In genomic region chr6:34154202-34154601, GRCm38 (mm10) we compare ENCODE assay signal across 8 mouse cellular contexts. TPM values are rescaled to one million over a fixed set of nuclear protein-coding genes. Genes with fewer than 3 reads are reported as not detected.
DNase-seq lines count a peak whose midpoint lies in the region; ATAC-seq lines count a peak whose summit lies in the region.

No protein-coding gene starts in this region.

- DNase-seq in adrenal gland, postnatal 14 days, result peak; percentile 59
- peak; percentile 68 to 84 for DNase-seq in frontal cortex, postnatal 36 days (ENCODE audit: low spot score in 2 of 2)
- peak; percentile 41 for DNase-seq in layer of hippocampus, adult 9-11 months
- no peak for DNase-seq in yolk sac, embryonic 10.5 days (ENCODE audit: low spot score)
- no peak for DNase-seq in cerebellum, adult 8-10 months

- WGBS in heart, embryonic 13.5 days, result 46% methylated on average over 3 of the region's 3 CpGs
- WGBS in heart, embryonic 11.5 days (ENCODE audit: insufficient replicate concordance), result 59% methylated on average over 3 of the region's 3 CpGs
- 37% methylated on average over 3 of the region's 3 CpGs for WGBS in neural tube, embryonic 14.5 days

- peaks cover 31% of the 10 kb centered on the region for H3K36me3 ChIP-seq in heart, embryonic 13.5 days
- peaks cover 4% of the 10 kb centered on the region for H3K36me3 ChIP-seq in heart, embryonic 11.5 days (ENCODE audit: control insufficient read depth, insufficient read depth, low read length)
- H3K36me3 ChIP-seq in neural tube, embryonic 14.5 days (ENCODE audit: control insufficient read depth, insufficient read depth, low read length), result peaks cover 8% of the 10 kb centered on the region

- peak overlapping the region; percentile 45; the same call in 1 of the 2 replicates for H3K4me2 ChIP-seq in heart, embryonic 13.5 days
- no peak overlapping the region for H3K4me2 ChIP-seq in heart, embryonic 11.5 days
- H3K4me2 ChIP-seq in neural tube, embryonic 14.5 days (ENCODE audit: low read depth, low read length), result no peak overlapping the region

- no peak for ATAC-seq in heart, embryonic 13.5 days (ENCODE audit: extremely low read depth, insufficient number of reproducible peaks, low FRiP score, low TSS enrichment)
- ATAC-seq in heart, embryonic 11.5 days (replicated peaks; ENCODE audit: insufficient number of reproducible peaks, low FRiP score, low TSS enrichment), result no peak
- no peak for ATAC-seq in neural tube, embryonic 14.5 days (ENCODE audit: low read depth)

- H3K27ac ChIP-seq in heart, embryonic 13.5 days (replicated peaks), result peak overlapping the region; percentile 46; the same call in 1 of the 2 replicates
- no peak overlapping the region for H3K27ac ChIP-seq in heart, embryonic 11.5 days (ENCODE audit: low read depth, low read length)
- H3K27ac ChIP-seq in neural tube, embryonic 14.5 days (ENCODE audit: low read depth, low read length), result peak overlapping the region; percentile 52; the same call in 1 of the 2 replicates

- H3K4me1 ChIP-seq in heart, embryonic 13.5 days, result peaks cover 46% of the 10 kb centered on the region
- peaks cover 27% of the 10 kb centered on the region for H3K4me1 ChIP-seq in heart, embryonic 11.5 days (ENCODE audit: control insufficient read depth, insufficient read depth, low read length)
- H3K4me1 ChIP-seq in neural tube, embryonic 14.5 days (ENCODE audit: control insufficient read depth, insufficient read depth, low read length), result peaks cover 12% of the 10 kb centered on the region

- no peaks in the 10 kb centered on the region for H3K27me3 ChIP-seq in heart, embryonic 13.5 days (replicated peaks)
- H3K27me3 ChIP-seq in heart, embryonic 11.5 days (ENCODE audit: control insufficient read depth, insufficient read depth, low read length), result no peaks in the 10 kb centered on the region
- no peaks in the 10 kb centered on the region for H3K27me3 ChIP-seq in neural tube, embryonic 14.5 days (ENCODE audit: control insufficient read depth, insufficient read depth, low read length)

- no peak overlapping the region for H3K4me3 ChIP-seq in heart, embryonic 13.5 days
- no peak overlapping the region for H3K4me3 ChIP-seq in heart, embryonic 11.5 days (ENCODE audit: low read depth, low read length)
- H3K4me3 ChIP-seq in neural tube, embryonic 14.5 days (ENCODE audit: low read depth, low read length), result no peak overlapping the region

- H3K9ac ChIP-seq in heart, embryonic 13.5 days, result no peak overlapping the region
- no peak overlapping the region for H3K9ac ChIP-seq in heart, embryonic 11.5 days (ENCODE audit: low read depth, low read length)
- H3K9ac ChIP-seq in neural tube, embryonic 14.5 days (replicated peaks; ENCODE audit: low read depth, low read length), result no peak overlapping the region

- H3K9me3 ChIP-seq in heart, embryonic 13.5 days, result no peaks in the 10 kb centered on the region
- H3K9me3 ChIP-seq in heart, embryonic 11.5 days (replicated peaks; ENCODE audit: control insufficient read depth, low read length), result no peaks in the 10 kb centered on the region
- H3K9me3 ChIP-seq in neural tube, embryonic 14.5 days (ENCODE audit: control insufficient read depth, low read length), result no peaks in the 10 kb centered on the region

RNA-seq across cellular contexts. Expression of gene Slc35b4, which starts 22.7 kb away (rescaled TPM):
- 35.8 and 36.3 TPM in 2 replicates for polyA plus RNA-seq in heart, embryonic 13.5 days (2015; fragmentation: Nextera tagmentation; extraction: Ambion mirVana)
- 44.6 and 50.4 TPM in 2 replicates for polyA plus RNA-seq in heart, embryonic 11.5 days (2014; fragmentation: Nextera tagmentation; extraction: Ambion mirVana)
- 24.1 and 24.5 TPM in 2 replicates for total RNA-seq in adrenal gland, postnatal 14 days (2021)
- polyA plus RNA-seq in neural tube, embryonic 14.5 days (2014; fragmentation: Nextera tagmentation; extraction: Ambion mirVana), result 43.2 and 45.7 TPM in 2 replicates

Comparison
In these comparisons a context has a peak if more than half of its experiments do, and no peak if none do; other contexts are left out.
1. DNase-seq: peak in adrenal gland, postnatal 14 days (single experiment), frontal cortex, postnatal 36 days (2 of 2) and layer of hippocampus, adult 9-11 months (single experiment); none in yolk sac, embryonic 10.5 days (single experiment) and cerebellum, adult 8-10 months (single experiment).